Mouse (Mus musculus) retina, adult 2 months (tissue): ENCODE results near the gene Kcnk7.

ENCODE experiments used
- DNase-seq: peaks from one replicate; pipeline ENCODE4 v3.0.0-alpha.2; 2012; ENCODE audit warnings: low read depth, low spot score

The Kcnk7 gene

DNA sequence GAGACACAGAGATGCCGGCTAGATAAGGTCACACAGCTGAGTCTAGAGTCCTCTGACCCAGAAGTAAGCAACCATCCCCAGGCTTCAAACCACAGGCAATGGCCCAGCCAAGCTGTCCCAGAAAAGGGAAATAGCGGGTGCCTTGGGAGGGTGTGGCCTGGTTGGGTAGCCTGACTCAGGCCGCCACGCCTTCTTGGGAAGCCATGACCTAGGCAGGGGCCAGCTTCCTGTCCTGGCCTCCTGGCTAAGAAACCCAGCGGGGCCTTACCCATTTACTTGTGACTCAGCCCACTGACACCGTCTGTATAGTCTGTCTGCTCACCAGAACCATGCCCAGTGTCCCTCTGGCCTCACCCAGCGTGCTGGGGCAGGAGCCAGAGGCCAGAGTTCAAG, 20.4 kb downstream of the Kcnk7 start:
- no peak for DNase-seq

GRCm38 (mm10) chr19:5725029-5725707, 21.0 kb downstream of the Kcnk7 start:
- no peak for DNase-seq

- no peak for DNase-seq
Observed at GRCm38 (mm10) chr19:5725767-5726515, 21.8 kb downstream of the Kcnk7 start, which contains the start of gene Ehbp1l1. TSS of gene Ehbp1l1 (minus strand) at chr19:5726317.

DNA sequence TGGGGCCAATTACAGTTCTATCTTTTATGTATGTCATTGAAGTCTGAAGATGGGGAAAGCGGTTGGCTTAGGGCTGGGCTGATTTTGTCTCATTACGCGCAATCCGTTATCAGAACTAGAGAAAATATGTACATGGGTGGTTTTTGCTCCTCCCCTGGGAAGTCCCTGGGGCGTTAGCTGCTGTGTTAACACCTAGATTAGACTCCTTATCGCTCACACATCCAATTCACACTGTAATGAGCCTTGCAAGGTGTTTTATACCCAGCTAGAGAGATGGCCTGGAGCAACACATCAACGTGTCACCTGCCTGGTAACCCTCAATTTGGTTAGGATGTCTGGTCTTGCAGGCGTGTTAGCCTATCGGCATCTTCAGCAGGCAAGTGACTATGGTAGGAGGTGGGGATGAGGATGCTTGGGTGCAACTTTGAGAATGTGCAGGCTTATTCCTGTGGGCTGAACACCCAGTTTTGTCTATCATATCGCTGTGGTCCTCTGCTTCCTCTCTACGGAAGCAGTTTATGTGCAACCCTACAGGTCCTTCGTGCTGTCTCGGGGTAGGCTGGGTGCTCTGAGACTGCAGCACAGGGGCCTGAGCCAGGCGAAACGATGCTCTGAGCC, 22.9 kb downstream of the Kcnk7 start:
- DNase-seq: no peak

DNA sequence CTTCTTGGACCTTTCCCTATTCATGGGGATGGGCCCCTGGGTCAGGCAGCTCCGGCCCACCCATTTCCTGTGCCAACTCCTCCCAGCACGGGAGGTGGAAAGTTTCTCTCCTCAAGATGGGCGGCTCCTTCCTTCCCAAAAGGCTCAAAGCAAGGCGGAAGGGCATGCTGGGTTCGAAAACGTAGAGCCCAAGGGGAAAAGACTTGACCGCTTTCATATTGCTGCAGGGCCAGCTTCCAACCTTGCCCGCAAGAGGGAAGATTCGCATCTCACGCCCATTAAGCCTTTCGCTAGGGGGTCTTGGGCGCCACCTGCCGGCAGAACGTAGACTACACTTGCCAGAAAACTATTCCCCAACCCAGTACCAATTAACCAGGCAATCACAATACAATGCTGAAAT, 23.5 kb downstream of the Kcnk7 start:
- peak; percentile 53 for DNase-seq

DNA sequence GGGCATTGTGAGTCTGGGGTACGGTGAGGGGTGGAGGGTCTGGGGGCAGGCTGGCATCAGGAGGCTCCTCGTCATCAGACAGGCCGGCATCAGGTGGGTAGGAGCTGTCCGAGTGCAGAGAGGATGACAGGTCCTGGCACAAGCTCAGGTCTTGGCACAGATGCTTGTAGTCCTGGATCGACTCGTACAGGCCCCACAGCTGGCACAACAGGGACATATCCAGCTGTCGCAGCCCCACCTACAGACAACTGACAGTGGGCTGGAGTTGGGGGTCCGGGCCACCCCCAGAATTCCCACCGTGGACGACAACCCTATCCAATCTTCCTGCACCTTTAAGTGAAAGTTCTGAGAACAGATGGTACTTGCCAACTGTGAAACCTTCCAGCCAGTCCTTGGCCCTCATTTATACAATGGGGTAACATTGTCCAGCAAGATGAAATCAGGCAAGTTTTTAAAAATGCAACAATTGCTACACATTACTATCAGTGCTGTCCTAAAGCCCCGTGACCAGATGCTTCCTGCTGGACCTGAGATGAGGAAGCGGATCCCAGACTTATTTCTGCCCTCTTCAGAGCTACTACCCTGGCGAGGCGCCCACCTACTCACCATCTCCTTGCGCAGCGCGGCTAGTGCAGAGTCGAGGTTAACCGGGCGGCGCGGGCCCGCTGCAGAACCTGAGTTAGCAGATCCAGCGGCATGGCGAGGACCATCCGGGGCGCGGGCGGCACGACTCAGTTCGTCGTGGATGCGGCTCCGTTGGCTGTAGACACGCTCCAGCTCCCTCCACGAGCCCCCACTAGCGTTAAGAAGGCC, 24.7 kb downstream of the Kcnk7 start:
- no peak for DNase-seq

DNA sequence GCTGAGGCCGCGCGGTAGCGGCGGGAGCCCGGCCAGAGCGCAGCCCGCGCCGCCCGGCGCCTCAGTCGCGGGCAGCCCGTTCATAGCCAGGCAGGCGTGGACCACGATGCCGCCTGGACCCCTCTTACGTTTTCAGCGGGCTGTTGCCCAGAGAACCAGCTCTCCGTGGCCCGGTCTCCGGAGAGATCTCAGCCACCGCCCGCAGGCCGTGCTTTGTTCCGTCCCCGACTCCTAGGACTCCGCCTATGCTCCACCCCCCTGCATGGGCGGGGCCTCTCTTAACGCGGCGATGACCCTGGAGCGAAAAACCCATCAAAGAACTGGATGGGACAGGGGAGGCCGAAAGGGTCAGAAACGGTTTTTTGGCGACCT, 25.3 kb downstream of the Kcnk7 start, which contains the start of gene Fam89b:
Gene Fam89b (minus strand): TSS at position 210 of the 372 bp plus-strand sequence.
- DNase-seq: peak; percentile 44

DNA sequence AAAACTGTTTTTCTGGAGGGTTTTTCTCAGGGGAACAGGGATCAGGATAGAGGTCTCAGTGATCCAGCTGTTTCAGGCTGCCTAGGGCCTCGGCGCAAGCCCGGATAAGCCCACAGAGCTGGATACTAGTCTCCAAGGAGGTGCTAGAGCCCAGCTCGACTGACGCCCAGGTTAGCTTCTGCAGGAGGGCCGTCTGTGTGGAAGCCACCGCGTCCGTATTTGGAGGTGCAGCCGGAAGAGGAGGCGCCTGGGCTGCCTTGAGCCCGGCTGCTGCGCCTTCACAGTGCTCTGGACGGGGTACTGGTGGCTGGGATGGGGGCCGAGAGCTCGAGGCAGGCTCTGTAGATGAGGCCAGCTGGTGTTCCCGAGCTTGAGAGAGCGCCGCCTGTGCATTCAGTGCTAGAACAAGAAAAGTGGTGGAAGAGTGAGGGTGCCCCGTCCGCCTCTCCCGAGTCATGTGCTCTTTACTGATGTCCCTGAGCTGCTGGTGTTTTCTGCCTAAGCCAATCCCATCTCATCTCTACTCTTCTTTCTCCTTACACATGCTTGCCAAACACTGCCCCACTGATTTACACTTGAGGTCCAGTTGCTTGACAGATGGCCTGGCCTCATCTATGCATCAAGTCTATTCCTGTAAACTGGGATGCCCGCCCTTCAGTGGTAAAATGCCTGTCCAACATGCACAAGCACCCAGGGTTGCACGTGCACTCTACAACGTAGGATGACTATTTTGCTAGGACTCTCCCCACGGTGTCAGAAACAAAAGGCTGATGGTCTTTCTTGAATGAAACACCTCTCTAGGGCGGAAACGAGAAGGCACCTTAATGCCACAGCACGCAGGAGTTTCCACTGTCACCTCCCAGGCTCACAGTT, 26.4 kb downstream of the Kcnk7 start:
- DNase-seq: no peak

GRCm38 (mm10) chr19:5731264-5731978, 27.3 kb downstream of the Kcnk7 start:
- DNase-seq: peak; percentile 94

- DNase-seq: no peak
Observed at GRCm38 (mm10) chr19:5734325-5734724, 30.2 kb downstream of the Kcnk7 start.

- no peak for DNase-seq
Observed at GRCm38 (mm10) chr19:5739446-5739845, 35.3 kb downstream of the Kcnk7 start.

DNA sequence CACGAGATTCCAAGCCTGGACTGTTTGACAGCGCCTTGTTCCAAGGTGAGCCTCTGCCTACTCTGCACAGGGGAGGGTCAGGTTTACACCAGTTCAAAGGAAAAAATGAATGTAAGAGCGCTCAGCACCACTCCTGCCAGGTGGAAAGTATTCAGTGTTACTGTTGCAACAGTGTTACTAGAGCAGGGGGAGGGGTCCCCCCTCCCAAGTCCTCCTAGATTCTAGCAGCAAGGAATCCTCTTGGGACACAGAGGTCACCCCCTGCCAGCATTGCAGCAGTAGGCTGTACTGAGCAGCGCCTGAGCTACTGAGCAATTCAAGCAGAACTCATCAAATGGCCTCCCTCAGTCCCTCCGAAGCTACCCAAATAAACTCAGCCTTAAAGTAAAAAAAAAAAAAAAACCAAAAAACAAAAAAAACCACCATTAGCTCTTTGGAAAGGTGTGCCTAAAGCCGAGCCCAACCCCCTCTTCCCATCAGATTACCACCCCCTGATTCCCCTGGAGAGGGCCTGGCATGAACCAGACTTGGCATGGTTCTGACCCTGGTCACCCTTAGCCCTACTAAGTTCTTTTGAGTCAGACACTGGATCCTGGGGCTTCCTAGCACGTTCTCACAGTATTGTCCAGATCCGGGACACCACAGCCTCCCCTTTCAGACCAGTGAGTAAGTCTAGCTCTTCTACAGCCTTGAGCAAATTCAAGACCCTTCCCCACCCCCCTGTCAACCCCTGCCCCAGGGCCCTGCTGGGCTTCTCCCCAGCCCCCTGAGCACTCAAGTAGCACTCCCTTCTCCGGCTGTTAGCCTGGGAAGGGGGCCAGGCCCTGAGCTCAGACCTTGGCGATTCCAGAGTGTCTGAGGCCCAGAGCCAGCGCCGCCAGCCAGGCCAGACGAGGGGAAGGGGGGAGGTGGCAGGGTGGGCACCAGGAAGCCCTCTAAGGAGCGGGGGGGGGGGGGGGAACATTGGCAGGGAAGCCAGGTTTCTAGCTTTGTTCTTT, 36.5 kb downstream of the Kcnk7 start, which contains the start of gene Ltbp3:
Gene Ltbp3 (plus strand): TSS at position 585 of the 998 bp plus-strand sequence.
- DNase-seq: no peak

DNA sequence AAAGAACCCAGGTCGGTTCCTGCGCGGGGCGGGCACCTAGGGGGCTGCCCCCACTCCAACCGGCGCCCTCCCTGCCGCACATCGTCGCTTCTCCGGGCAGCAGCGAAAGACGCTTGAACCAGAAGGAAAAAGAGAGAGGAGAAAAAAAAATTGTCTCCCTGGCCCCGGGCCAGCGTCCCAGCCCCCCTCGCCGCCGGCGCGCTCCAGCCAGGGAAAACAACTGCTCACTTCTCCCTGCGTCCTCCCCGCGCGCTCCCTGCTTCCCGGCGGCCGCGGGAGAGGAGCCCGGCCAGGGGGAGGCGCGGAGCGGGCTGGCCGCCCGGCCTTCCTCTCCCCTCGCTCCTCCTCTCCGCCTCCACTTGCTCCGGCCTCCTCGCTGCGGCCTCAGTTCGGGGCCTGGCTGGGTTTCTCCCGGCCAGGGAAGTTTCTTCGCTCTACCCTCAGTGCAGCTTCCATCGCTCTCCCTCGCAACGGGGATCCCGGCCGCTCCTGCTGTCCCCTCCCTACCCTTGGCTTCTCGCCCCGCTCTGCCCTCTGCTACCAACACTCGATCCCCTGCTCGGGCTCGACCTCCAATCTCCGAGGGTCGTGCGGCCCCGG, 37.6 kb downstream of the Kcnk7 start:
- DNase-seq: no peak

DNA sequence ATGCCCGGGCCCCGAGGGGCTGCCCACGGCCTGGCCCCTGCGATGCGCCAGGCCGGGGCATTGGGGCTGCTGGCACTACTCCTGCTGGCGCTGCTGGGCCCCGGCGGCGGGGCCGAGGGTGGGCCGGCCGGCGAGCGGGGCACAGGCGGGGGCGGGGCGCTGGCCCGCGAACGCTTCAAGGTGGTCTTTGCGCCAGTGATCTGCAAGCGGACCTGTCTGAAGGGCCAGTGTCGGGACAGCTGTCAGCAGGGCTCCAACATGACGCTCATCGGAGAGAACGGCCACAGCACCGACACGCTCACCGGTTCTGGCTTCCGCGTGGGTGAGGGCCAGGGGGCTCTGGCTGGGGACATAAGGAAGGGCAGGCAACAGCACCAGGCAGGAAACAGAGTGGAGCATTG, 38.1 kb downstream of the Kcnk7 start:
- DNase-seq: no peak

DNA sequence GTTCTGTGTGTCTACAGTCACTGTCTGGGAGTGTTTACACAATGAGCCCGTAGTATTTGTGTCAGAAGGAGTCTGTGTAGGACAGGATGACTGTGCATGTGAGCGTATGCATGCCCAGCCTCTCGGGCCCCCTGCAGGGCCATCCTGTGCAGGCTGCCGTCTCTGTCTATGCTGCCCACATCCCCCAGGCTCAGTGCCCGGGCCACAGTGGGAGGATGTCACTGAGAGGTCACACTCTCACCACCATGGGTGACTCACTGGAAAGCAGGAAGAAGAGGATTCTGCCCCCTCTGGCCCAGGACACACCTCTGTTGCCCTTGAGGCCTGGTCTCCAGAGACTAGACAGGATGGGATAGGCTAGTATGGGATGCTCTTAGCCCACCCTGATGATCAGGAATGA, 39.4 kb downstream of the Kcnk7 start:
- no peak for DNase-seq

- DNase-seq: no peak
Observed at GRCm38 (mm10) chr19:5745756-5746710, 41.9 kb downstream of the Kcnk7 start.

GRCm38 (mm10) chr19:5746907-5747363, 42.8 kb downstream of the Kcnk7 start:
- DNase-seq: no peak
